Mouse (Mus musculus): ENCODE data around the gene Hsdl2.

- TF ChIP-seq POLR2A (IDR thresholded peaks at IDR 0.05; ENCODE audit: insufficient read depth, low read depth, low read length) (no peak), CTCF (IDR thresholded peaks at IDR 0.05; ENCODE audit: insufficient read depth, low read depth, low read length) (no peak)
These were observed 31.3 kb upstream of the Hsdl2 start for GRCm38 (mm10) chr4:59549977-59550560.

Data from olfactory bulb, adult 2 months (tissue).